In genomic region chr7:79577096-79577874, GRCm38 (mm10) we compare ENCODE assay signal across 9 mouse cellular contexts. TPM values are rescaled to one million over a fixed set of nuclear protein-coding genes. Genes with fewer than 3 reads are reported as not detected.
DNase-seq lines count a peak whose midpoint lies in the region; ATAC-seq and TF ChIP-seq lines count a peak whose summit lies in the region.
"Had no signal": no experiment of that assay in that cellular context is flagged by ENCODE, and none has a peak within 500 bp of the region (broad histone marks: within the 10 kb centered on the region; RNA-seq: fewer than 3 reads in every experiment).

No protein-coding gene starts in this region.

- TF ChIP-seq CTCF in intestine, postnatal 0 days (IDR thresholded peaks at IDR 0.05; ENCODE audit: low read depth), result no peak
- no peak for TF ChIP-seq CTCF in layer of hippocampus, adult 2 months (conservative IDR thresholded peaks at IDR 0.05)

- no peak overlapping the region for H3K4me3 ChIP-seq in intestine, embryonic 15.5 days (replicated peaks)
- no peak overlapping the region; the same call in 1 of the 2 replicates for H3K4me3 ChIP-seq in intestine, postnatal 0 days (ENCODE audit: low read depth, low read length)
- no peak overlapping the region for H3K4me3 ChIP-seq in embryonic facial prominence, embryonic 14.5 days (ENCODE audit: low read depth, low read length)
- peak overlapping the region; percentile 18; the same call in 1 of the 2 replicates for H3K4me3 ChIP-seq in layer of hippocampus, adult 2 months
- H3K4me3 ChIP-seq in neural tube, embryonic 12.5 days, result no peak overlapping the region

- peaks cover 36% of the 10 kb centered on the region for H3K27me3 ChIP-seq in intestine, embryonic 15.5 days (replicated peaks)
- peaks cover 24% of the 10 kb centered on the region for H3K27me3 ChIP-seq in intestine, postnatal 0 days (replicated peaks; ENCODE audit: control insufficient read depth, insufficient read depth, low read length)
- H3K27me3 ChIP-seq in embryonic facial prominence, embryonic 14.5 days (replicated peaks; ENCODE audit: control insufficient read depth, insufficient read depth, low read length), result peaks cover 52% of the 10 kb centered on the region
- H3K27me3 ChIP-seq in neural tube, embryonic 12.5 days (replicated peaks), result peaks cover 9% of the 10 kb centered on the region; the same call in 1 of the 2 replicates

- peak; percentile 73 for DNase-seq in embryonic facial prominence, embryonic 14.5 days (ENCODE audit: low spot score)
- DNase-seq in layer of hippocampus, adult 2 months (ENCODE audit: low spot score in 2 of 2), result peak; percentile 63 to 83
- no peak for DNase-seq in adrenal gland, postnatal 10 days
- no peak for DNase-seq in adrenal gland, postnatal 36 days
- no peak for DNase-seq in cerebellum, adult 11-12 months

- WGBS in intestine, embryonic 15.5 days, result 11% methylated on average over 12 of the region's 12 CpGs
- 15% methylated on average over 12 of the region's 12 CpGs for WGBS in intestine, postnatal 0 days
- 3% methylated on average over 12 of the region's 12 CpGs for WGBS in embryonic facial prominence, embryonic 14.5 days
- WGBS in neural tube, embryonic 12.5 days, result 4% methylated on average over 12 of the region's 12 CpGs

- H3K4me2 ChIP-seq in intestine, embryonic 15.5 days (replicated peaks), result 0 out of 2 replicates have a peak overlapping the region, but pooled peaks have one; percentile 72
- no peak overlapping the region for H3K4me2 ChIP-seq in intestine, postnatal 0 days (replicated peaks; ENCODE audit: low read depth)
- peak overlapping the region; percentile 50; the same call in 1 of the 2 replicates for H3K4me2 ChIP-seq in embryonic facial prominence, embryonic 14.5 days (ENCODE audit: low read depth, low read length)
- H3K4me2 ChIP-seq in neural tube, embryonic 12.5 days (replicated peaks), result peak overlapping the region; percentile 59

- H3K9me3 ChIP-seq in intestine, embryonic 15.5 days, result no peaks in the 10 kb centered on the region
- no peaks in the 10 kb centered on the region for H3K9me3 ChIP-seq in intestine, postnatal 0 days (ENCODE audit: control insufficient read depth)
- no peaks in the 10 kb centered on the region for H3K9me3 ChIP-seq in embryonic facial prominence, embryonic 14.5 days (ENCODE audit: control insufficient read depth, low read length)
- H3K9me3 ChIP-seq in neural tube, embryonic 12.5 days, result no peaks in the 10 kb centered on the region

- no peaks in the 10 kb centered on the region for H3K36me3 ChIP-seq in intestine, embryonic 15.5 days
- no peaks in the 10 kb centered on the region for H3K36me3 ChIP-seq in intestine, postnatal 0 days (ENCODE audit: control insufficient read depth, insufficient read depth)
- no peaks in the 10 kb centered on the region for H3K36me3 ChIP-seq in embryonic facial prominence, embryonic 14.5 days (ENCODE audit: control insufficient read depth, insufficient read depth, low read length)
- no peaks in the 10 kb centered on the region for H3K36me3 ChIP-seq in neural tube, embryonic 12.5 days

- no peak overlapping the region for H3K27ac ChIP-seq in intestine, embryonic 15.5 days
- no peak overlapping the region for H3K27ac ChIP-seq in intestine, postnatal 0 days (ENCODE audit: low read depth, low read length)
- no peak overlapping the region for H3K27ac ChIP-seq in embryonic facial prominence, embryonic 14.5 days (replicated peaks; ENCODE audit: low read depth, low read length)
- peak overlapping the region; percentile 89 for H3K27ac ChIP-seq in layer of hippocampus, adult 2 months
- H3K27ac ChIP-seq in neural tube, embryonic 12.5 days, result peak overlapping the region; percentile 90

- peaks cover 19% of the 10 kb centered on the region for H3K4me1 ChIP-seq in intestine, embryonic 15.5 days (replicated peaks)
- H3K4me1 ChIP-seq in intestine, postnatal 0 days (replicated peaks; ENCODE audit: control insufficient read depth, insufficient read depth, low read length), result no peaks in the 10 kb centered on the region
- H3K4me1 ChIP-seq in embryonic facial prominence, embryonic 14.5 days (ENCODE audit: control insufficient read depth, insufficient read depth, low read length), result peaks cover 12% of the 10 kb centered on the region; the same call in 1 of the 2 replicates
- peaks cover 42% of the 10 kb centered on the region for H3K4me1 ChIP-seq in neural tube, embryonic 12.5 days

- no peak overlapping the region for H3K9ac ChIP-seq in intestine, embryonic 15.5 days
- no peak overlapping the region for H3K9ac ChIP-seq in intestine, postnatal 0 days (ENCODE audit: low read depth, low read length)
- H3K9ac ChIP-seq in embryonic facial prominence, embryonic 14.5 days (ENCODE audit: low read depth, low read length), result no peak overlapping the region
- no peak overlapping the region for H3K9ac ChIP-seq in neural tube, embryonic 12.5 days

- ATAC-seq in intestine, embryonic 15.5 days, result no peak
- no peak for ATAC-seq in intestine, postnatal 0 days
- ATAC-seq in embryonic facial prominence, embryonic 14.5 days (ENCODE audit: low read depth), result peak; percentile 74
- peak; percentile 61 for ATAC-seq in neural tube, embryonic 12.5 days (ENCODE audit: low FRiP score, low read depth)

RNA-seq across cellular contexts. Expression of gene Rhcg, which starts 40.2 kb away (rescaled TPM):
- polyA plus RNA-seq in intestine, embryonic 15.5 days (2015; fragmentation: Nextera tagmentation; extraction: Ambion mirVana), result 0.34 TPM in 1 of 2 replicates, not detected in the other
- polyA plus RNA-seq in intestine, postnatal 0 days (2015; fragmentation: Nextera tagmentation; extraction: Ambion mirVana), result not detected in 2 replicates
- polyA plus RNA-seq in embryonic facial prominence, embryonic 14.5 days (2014; fragmentation: Nextera tagmentation; extraction: Ambion mirVana), result 0.39 and 0.65 TPM in 2 replicates
- total RNA-seq in layer of hippocampus, adult 2 months (2021), result 1 to 10 TPM; 1.1 to 1.2 TPM
- polyA plus RNA-seq in neural tube, embryonic 12.5 days (2016; fragmentation: Nextera tagmentation; extraction: Ambion mirVana), result 3.3 and 3.6 TPM in 2 replicates
- under 1 TPM; 0.66 to 0.91 TPM for total RNA-seq in adrenal gland, postnatal 10 days (2021)
- total RNA-seq in adrenal gland, postnatal 36 days (2021), result 10 to 100 TPM; 16.5 to 56.2 TPM
- total RNA-seq: hematopoietic stem cell, adult 5-6 weeks had no signal

Comparison
In these comparisons a context has a peak if more than half of its experiments do, and no peak if none do; other contexts are left out.
1. ATAC-seq: peak in embryonic facial prominence, embryonic 14.5 days (single experiment) and neural tube, embryonic 12.5 days (single experiment); none in intestine, embryonic 15.5 days (single experiment) and intestine, postnatal 0 days (single experiment).
2. H3K27ac ChIP-seq: peak in layer of hippocampus, adult 2 months (single experiment) and neural tube, embryonic 12.5 days (single experiment); none in intestine, embryonic 15.5 days (single experiment), intestine, postnatal 0 days (single experiment) and embryonic facial prominence, embryonic 14.5 days (single experiment).
3. DNase-seq: peak in embryonic facial prominence, embryonic 14.5 days (single experiment) and layer of hippocampus, adult 2 months (2 of 2); none in adrenal gland, postnatal 10 days (single experiment), adrenal gland, postnatal 36 days (0 of 2) and cerebellum, adult 11-12 months (single experiment).